Mouse (Mus musculus) right cerebral cortex, postnatal 4 days (tissue): ENCODE data around the gene Cables2.

ENCODE experiments used
- DNase-seq: peaks from one replicate; pipeline ENCODE4 v3.0.0-alpha.2; 2022

Cables2 gene

GRCm38 (mm10) chr2:180251838-180252237, 21.5 kb downstream of the Cables2 start:
- DNase-seq, result no peak

- peak; percentile 75 for DNase-seq
These were observed 22.2 kb downstream of the Cables2 start for GRCm38 (mm10) chr2:180250930-180251611.

- no peak for DNase-seq
These were observed 24.2 kb downstream of the Cables2 start for GRCm38 (mm10) chr2:180248947-180249660.

GRCm38 (mm10) chr2:180247916-180248315, 25.4 kb downstream of the Cables2 start:
- DNase-seq, result no peak

- no peak for DNase-seq
These were observed 30.2 kb downstream of the Cables2 start for GRCm38 (mm10) chr2:180243108-180243507.

- DNase-seq, result no peak
These were observed 34.7 kb downstream of the Cables2 start for GRCm38 (mm10) chr2:180238591-180238990.

GRCm38 (mm10) chr2:180237601-180238345, 35.5 kb downstream of the Cables2 start:
- DNase-seq, result no peak

- no peak for DNase-seq
These were observed 36.4 kb downstream of the Cables2 start for GRCm38 (mm10) chr2:180236930-180237329.

GRCm38 (mm10) chr2:180236500-180236899, 36.8 kb downstream of the Cables2 start:
- DNase-seq, result no peak

GRCm38 (mm10) chr2:180235788-180236187, 37.5 kb downstream of the Cables2 start:
- no peak for DNase-seq

- DNase-seq, result no peak
These were observed 38.3 kb downstream of the Cables2 start for GRCm38 (mm10) chr2:180234980-180235379.

GRCm38 (mm10) chr2:180234353-180234752, 38.9 kb downstream of the Cables2 start:
- no peak for DNase-seq

- DNase-seq, result no peak
These were observed 40.0 kb downstream of the Cables2 start for GRCm38 (mm10) chr2:180233101-180233904.

- no peak for DNase-seq
These were observed 42.8 kb downstream of the Cables2 start for GRCm38 (mm10) chr2:180230482-180230881.

GRCm38 (mm10) chr2:180229129-180229528, 44.2 kb downstream of the Cables2 start:
- no peak for DNase-seq

GRCm38 (mm10) chr2:180228592-180228991, 44.7 kb downstream of the Cables2 start:
- no peak for DNase-seq

GRCm38 (mm10) chr2:180228060-180228458, 45.2 kb downstream of the Cables2 start:
- DNase-seq, result no peak

GRCm38 (mm10) chr2:180227262-180228059, 45.8 kb downstream of the Cables2 start:
- peak; percentile 53 for DNase-seq

GRCm38 (mm10) chr2:180225762-180226378, 47.4 kb downstream of the Cables2 start, which contains the start of gene Lama5:
Gene Lama5, minus strand, starts transcription at chr2:180225859.
- DNase-seq, result peak; percentile 36

- DNase-seq, result no peak
These were observed 48.1 kb downstream of the Cables2 start for GRCm38 (mm10) chr2:180225044-180225761.

GRCm38 (mm10) chr2:180224647-180225043, 48.7 kb downstream of the Cables2 start:
- DNase-seq, result no peak
